Mouse (Mus musculus): Measurements from ENCODE around the gene Prtg.

Prtg gene

DNA sequence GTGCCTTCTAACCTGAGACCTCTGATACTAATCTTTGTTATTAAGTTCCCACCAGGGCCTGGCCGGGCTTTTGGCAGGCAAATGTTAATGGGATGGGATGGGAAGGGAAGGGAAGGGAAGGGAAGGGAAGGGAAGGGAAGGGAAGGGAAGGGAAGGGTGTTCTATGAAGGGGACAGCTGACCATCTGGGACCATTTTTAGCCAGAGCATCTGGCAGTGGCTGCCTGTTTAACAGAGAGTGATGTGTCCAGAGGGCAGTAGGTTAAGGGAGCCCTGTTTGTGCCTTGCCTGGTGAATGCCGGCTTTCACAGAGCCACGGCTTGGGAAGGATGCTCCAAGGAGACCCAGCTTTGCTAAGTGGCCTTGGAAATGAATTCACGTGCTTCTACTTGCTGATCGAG is 57.1 kb downstream of the Prtg start:
- DNase-seq, result no peak

DNA sequence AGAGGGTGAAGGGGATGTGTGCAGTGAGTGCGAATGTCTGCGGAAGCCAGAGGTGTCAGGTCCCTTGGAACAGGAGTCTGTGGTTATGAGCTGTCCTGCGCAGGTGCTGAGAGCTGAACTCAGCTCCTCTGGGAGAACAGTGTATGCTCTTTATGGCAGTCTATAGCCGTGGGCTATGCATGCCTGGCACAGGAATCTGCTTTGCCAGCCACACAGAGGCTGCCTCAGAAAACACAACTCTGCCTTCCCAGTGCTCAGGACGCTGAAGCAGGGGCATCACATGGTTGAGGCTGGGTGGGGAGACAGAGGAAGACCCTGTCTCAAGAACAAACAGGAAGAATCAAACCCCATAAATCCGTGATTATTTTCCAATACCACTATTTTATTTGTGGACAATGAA is 60.8 kb downstream of the Prtg start:
- DNase-seq, result no peak

DNA sequence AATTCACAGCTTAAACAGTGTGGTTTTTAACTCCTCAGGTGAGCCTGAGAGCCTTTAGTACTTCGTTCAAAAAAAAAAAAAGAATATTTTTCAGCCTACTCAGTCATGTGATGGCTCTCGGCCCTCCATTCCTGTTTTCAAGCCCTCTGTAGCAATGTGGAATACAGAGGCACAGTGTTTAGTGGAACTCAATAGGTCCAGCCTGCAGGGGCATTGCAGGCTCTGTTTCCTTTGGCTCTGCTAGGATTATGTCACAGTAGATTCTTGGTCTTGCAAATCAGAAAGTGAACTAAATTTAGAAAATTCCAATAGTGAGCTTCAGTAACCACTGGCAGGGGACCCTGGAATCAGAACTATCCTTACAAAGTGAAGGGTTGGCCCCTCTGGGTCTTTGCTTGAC is 62.1 kb downstream of the Prtg start:
- no peak for DNase-seq

DNA sequence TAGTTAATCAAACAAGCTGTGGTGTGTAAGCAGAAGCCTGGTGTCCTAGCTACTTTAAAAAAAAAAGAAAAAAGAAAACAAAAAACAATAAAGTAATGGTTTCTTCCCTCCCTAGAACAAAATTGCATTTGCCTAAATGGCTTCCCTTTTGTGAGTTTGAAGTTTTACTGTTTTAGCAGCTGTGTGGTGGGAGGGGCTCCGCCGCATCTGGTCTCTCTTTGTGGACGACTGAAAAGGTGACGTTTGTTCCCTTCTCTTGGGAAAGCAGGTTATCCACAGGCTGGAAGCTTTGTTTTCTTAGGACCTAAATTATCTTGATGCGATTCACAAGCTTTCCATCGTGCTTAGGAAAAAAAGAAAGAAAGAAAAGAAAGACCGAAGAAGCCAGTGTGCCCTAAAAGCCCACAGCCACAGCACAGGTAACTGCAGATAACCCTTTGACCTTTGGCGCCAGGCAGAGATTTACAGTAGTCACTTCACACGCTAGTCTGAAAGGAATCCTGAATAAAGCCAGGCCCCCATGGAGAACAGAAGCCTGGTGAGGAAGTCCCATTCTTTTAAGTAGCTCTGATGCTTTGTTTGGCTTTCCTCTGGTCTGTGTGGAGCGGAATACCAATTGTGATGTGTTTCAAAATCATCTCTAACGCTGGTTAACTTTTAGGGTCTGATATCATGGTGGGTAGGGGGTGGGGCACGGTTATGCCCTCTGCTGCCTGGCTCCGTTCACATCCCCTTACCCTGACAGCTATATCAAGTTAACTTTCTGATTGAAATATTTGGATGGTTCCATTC is 65.0 kb downstream of the Prtg start:
- no peak for DNase-seq

DNA sequence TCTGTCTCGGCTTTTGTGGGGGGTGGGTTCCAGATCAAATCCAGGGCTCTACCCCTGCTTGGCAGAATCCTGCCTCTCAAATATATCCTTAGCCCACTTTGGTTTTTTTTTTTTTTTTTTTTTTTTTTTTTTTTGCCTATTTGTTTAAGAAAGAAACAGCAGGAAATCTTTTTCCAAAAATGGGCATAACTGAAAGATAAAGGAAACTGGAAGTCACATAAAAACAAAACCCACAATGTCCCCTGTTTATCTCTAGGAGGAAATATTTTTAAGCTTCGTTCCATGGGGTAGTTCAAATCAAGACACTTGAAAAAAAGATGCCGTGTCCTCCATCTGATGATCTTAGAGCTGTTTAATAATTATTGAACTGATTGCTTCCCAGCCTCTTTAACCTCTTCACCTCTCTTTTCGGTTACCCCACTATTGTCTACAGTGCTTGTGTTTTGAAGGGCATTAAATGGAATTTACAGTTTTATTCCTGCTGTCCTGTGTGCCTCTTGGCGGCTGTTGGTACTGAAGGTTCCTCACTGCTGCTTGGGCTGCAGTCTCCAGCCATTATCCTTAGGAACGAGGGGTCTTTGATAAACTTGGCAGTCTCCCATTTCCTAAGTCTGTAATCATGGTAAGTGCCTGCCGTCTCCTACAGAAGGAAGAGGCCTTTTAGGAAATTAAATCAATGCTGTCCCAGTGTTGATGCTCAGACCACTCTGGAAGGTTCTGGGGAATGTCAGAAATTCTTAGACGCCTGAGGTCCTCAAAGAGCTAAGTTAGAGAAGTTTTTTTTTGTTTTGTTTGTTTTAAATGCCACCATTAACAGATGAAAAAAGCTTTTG is 65.8 kb downstream of the Prtg start:
- DNase-seq, result no peak

DNA sequence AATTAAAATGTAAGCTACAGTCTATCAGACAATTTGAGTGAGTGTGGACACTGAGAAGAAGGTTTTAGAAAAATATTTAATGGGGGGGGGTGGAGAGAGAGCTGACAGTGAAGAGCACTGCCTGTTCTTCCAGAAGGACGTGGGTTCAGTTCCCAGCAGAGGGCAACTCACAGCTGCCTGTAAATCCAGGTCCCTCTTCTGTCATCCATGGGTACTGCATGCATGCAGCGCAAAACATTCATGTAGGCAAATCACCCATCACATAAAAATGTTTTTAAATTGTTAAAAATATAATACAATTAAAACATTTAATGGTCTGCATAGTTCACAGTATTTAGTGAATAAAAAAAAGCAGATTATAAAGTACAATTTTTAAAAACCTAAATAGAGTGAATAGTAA is 69.2 kb downstream of the Prtg start:
- DNase-seq, result no peak

DNA sequence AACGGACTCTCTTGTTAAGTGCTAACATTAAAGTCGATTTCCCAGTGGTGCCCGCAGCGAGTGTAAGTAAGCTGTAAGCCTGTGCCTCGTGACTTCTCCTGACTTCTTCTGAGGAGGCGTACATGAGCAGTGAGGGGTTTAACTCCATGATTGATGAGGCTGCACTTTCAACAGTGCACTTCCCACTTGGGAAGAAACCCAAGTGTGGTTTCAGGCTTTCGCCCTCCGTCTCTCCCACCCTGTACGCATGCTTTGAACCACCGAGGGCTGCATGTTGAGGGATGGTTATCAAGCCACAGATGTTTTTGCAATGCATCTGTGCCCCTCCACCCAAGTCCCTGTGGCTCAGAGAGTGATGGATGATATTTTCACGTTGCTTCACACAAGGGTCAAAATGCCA is 71.2 kb downstream of the Prtg start:
- DNase-seq, result no peak

DNA sequence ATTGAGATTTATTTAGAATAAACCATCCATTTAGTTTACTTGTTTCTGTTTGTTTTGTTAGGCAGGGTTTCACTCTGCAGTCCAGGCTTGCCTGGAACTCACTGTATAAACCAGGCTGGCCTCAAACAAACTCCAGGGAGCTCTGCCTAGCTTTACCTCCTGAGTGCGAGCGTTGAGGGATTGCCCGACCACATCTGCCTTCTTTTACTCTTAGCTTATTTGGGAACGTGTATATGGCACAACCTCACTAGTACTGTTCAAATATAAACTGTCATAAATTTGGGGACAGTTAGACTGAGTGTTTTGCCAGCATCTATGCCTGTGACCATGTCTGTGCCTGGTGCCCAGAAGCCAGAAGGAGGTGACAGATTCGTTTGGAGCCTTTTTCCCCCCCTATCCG is 72.0 kb downstream of the Prtg start:
- no peak for DNase-seq

DNA sequence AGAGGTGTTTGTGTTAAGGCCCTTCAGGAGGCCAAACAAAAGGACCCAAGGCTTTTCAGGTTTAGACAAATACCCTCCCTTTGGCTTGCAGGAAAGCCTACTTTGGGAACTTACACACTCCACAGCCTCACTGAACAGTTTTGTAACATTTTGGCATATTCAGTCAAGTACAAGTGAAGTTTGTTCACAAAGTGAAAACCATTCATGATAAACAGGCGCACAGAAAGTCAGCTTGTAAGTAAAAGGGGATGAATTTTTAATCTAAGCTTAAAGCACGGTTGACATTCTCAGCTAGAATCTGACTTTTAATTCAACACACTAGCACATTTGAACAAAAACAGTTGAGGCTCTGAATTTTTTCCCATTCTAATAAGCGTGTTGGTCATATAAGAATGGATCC is 72.9 kb downstream of the Prtg start:
- no peak for DNase-seq

DNA sequence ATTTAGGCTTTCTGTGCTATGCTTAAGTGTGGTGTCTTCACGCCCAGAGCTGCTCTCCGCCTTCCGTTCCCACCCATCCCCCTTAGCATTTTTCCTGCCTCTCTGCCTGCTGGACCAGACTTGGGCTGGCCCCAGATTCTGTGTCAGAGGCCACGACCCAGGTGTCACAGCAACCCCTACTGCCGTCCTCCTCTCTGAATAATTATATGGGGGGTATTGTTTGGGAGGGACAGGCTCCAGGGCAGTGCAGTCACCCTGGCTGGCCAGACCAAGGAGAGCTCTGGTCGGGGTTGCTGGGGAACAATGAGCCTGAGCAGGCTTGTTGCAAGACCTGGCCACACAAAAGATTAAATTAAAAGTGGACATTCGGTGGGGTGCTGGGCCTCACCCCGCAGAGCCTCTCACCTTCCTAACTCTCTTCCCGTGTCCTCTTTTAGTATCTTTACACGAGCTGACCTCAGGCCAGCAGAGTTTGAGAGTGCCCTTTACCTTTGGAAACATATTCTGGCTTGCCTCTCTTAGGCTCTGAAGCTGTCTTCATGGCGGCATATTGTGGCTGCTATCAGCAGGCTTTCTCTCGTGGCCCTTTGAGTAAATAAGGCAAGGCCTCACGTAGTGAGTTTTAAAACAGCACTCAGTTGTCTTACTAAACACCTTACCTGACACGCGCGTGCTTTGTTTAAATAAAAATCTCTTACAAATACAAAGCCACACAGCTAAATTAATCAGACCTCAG is 73.7 kb downstream of the Prtg start:
- DNase-seq, result no peak

DNA sequence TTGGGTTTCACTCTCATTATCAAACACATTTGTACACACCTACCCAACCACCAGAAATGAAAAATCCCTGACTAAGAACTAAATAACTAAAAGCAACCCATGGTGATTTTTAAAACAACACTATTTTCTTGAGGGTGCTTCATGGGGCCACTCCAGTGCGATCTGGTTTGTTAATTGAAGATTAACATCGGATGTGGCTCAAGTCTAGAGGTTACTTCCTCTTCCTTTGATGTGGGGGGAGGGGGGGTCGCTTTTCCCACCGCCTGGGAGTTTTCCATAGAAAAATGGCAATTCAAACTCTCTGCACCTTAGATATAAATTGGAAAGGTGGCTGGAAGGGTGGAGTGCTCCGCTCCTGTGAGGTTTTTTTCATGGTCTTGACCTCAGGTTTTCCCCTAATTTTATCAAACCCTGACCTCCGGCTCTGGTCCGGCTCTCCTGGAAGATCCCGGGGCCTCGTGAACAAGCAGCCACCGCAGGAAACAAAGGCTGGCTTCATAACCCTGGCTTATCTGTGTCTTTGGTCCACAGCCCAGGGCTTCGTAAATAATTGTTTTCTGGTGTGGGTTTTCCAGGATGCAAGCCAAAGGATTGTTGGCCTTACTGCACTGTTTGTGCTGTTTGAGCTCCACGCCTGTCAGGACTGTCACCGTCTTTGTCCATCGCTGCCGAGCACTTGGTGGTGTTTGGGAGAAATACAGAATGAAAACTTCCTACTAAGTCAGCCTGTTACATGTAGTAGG is 74.5 kb downstream of the Prtg start:
- DNase-seq, result peak; percentile 62

DNA sequence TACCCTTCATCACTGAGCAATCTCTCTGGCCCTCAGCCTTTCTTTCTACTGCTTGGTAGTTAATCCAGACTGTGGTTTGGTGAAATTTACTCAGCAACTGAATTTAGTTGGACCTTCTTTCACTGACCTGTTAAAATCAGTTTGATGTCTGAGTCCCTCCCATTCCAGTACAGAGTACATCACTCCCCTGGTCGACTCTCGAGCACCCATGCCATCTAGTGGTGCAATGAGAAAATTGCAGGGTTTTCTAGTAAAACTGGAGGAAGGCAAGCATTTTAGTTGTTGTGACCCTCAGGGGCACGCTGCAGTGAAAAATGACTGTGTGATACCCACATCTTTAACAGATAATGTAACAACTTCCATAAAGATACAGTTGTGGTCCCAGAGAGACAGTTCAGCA is 77.3 kb downstream of the Prtg start:
- peak; percentile 58 for DNase-seq

DNA sequence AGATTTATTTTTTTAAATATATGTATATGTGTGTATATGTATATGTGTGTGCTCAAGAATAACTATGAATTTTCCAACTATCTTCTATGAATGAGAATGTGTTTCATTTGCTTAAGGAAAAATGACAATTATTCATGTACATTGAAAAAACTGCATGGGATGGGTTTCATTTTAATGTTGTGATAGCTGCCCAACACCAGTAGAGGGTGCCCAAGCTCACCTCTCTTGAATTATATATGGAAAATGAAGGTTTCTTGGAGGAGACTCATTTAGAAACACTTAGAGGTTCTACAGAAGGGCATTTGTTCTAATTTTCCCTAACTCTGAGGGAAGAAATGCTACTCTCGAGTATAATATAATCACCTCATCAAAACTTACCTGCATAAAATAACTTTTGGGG is 83.1 kb downstream of the Prtg start:
- DNase-seq, result no peak

DNA sequence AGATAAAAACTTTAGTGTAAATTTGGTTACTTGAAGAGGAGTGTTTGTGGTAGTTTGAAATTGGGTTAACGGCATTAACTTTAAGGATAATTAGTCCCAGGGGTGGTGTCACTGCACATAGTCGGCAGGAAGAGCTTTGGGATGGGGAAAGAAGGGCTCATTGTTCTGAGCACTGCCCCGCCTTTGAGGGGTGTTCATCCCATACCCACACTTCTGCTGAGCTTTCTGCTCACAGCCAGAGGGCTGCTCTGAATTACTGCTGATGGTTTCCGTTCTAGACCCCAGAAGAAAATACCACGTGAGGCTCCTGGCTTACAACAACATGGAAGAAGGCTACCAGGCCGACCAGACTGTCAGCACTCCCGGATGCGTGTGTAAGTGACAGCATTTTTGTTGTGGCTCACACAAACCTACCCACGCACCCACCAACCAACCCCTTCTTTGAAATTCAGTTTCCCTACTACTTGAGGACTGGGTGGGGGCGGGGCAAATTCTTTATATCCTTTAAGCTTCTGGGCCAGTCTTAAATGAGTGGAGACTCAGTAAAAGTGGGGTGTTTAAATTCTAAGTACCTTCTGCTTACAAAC is 83.9 kb downstream of the Prtg start:
- no peak for DNase-seq

DNA sequence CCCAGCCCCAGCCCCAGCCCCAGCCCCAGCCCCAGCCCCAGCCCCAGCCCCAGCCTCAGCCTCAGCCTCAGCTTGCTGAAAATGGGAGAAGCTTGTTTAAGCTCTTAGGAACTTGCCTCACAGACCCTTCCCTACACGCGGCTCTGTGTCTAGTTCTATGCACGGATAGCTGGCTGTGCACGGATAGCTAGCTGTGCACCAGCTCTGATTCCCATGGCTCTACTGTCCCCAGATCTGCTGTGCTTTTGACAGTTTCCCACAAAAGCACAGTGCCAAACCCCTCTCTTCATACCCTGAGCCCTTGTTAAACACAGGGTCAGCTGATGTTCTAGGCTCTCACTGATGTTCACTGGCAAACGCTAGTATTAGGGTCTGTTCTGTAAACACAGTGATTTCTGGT is 86.1 kb downstream of the Prtg start:
- no peak for DNase-seq

DNA sequence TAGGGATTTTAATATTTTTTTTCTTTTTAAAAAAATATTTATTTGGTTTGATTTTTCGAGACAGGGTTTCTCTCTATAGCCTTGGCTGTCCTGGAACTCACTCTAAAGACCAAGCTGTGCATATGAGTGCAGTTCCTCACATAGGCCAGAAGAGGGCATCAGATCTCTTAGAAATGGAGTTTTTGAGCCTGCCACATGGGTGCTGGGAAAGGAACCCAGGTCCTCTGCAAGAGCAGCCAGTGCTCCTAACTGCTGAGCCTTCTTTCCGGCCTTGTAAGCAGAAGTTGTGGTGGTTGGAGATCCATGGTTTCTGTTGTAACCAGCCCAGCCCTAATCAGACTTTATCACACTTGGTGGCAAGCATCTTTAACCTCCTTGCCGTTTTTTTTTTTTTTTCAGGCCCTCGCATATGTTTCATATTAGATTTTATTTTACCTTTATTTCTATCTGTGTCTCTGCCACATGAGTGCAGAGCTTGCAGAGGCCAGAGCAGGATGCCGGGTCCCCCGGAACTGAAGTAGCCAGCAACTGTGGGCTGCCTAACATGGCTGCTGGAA is 88.2 kb downstream of the Prtg start:
- no peak for DNase-seq

DNA sequence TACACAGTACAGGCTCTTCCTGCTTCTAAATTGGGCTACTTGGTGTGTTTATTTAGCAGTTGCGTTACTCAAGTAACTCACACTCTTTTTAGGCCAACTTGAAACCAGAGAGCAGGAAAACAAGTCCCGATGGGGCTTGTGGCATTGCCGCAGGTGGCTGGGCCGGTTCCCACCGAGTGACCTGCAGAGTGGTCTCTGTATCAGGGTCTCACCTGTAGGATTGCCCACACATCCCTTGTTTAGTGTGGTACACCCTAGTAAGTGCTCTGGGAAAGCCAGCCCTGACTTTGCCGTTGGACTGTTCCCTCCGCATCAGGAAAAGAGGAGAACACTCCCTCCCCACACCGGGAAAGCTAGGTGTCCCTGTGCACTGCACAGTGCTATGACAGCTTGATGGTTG is 95.4 kb downstream of the Prtg start:
- no peak for DNase-seq

DNA sequence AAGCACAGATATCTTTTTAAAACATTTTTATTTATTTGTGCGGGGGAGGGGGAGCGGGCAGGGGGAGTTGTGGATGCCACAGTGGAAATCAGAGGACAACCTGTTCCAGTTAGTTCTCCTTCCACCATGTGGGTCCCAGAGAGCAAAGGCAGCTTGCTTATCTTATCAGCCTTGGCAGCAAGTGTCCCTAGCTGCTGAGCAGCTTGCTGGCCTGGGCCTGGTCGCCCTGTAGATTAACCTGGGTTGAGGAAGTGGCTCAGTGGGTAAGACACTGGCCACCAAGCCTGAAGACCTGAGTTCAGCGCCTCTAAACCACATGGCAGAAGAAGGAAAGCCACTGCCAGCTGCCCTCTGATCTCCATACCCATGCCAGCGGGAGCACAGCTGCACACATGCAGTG is 95.9 kb downstream of the Prtg start:
- DNase-seq, result no peak

DNA sequence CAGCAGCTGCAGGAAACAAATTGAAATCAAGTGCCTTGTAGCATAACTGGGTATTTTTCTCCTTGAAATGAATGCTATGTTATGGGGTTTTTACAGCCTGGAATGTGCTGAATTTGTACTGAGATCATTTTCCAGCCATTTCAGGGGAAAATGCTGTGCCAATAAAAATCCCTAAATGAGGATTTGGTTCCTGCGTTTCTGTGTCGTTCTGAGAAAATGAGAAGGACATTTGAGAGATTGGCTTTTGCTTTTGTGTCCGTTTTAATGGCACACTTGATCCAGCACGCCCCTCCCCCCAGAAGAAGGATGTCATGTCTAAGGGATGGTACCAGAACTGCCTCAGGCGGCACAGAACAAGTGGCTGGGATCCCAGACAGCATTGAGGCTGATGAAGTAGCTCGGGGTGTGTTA is 100.0 kb downstream of the Prtg start:
- no peak for DNase-seq

DNA sequence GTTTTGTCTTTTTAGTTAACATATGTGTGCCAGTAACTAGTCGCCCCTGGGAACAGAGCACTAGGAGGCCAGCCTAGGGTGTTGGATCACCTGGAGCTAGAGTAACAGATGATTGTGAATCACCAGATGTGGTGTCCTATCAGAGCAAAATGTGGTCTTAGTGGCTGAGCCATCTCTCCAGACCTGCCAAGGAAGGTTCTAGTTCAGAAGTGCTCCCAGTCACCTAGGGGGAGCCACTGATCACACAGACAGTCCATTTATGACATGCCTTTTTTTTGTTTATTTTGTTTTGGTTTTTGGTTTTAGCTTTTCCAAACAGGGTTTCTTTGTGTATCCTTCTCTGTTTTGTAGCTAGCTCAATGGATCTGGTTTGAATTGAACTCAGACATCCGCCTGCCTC is 104.7 kb downstream of the Prtg start:
- no peak for DNase-seq

DNA sequence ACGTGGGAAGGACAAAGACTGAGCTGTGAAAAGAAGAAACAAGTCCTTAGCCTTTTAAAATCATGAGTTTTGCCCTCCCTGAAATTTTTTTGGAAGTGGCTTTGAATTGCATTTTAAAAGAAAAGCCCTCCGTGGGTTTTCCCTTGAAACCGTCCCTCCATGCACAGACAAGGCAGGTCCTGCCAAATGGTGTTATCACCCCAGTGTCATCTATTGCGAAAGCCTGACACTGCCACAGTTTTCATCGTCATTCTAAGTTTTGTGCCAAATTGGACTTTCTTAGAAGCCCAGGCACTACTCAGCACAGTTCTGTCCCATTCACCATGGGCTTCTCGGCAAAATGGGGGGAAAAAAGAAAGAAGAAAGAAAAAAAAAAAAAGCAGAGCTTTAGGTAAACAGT is 106.9 kb downstream of the Prtg start:
- DNase-seq, result peak; percentile 10

DNA sequence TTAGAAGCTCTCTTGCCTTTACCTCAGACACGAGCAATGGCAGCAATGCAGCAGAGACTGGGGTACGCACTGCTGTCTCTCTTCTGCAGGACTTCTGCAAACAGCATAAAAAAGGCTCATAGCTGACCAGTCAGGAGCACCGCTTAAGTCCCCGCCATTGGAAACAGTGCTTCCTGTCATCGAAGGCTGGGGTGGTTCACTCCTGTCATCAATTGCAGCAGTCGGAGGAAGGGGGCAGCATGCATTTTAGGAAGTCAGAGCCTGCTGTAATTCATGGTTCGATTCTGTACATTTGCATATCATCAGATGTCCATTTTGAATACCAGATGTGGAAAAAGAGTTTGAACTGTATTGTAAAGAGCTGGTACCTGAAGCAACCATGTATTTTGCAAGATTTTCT is 109.1 kb downstream of the Prtg start:
- DNase-seq, result no peak
